Mouse (Mus musculus): ENCODE results near the gene Tgfbr2.

GRCm38 (mm10) chr9:116084324-116084931, 90.7 kb downstream of the Tgfbr2 start:
- TF ChIP-seq GATA1 (IDR thresholded peaks at IDR 0.05; ENCODE audit: low read length) (no peak), TAL1 (IDR thresholded peaks at IDR 0.05; ENCODE audit: low read length) (no peak)

All from erythroblast, embryonic 14.5 days (primary cell).